Mouse (Mus musculus): ENCODE data around the gene Gtf2e1.

DNA sequence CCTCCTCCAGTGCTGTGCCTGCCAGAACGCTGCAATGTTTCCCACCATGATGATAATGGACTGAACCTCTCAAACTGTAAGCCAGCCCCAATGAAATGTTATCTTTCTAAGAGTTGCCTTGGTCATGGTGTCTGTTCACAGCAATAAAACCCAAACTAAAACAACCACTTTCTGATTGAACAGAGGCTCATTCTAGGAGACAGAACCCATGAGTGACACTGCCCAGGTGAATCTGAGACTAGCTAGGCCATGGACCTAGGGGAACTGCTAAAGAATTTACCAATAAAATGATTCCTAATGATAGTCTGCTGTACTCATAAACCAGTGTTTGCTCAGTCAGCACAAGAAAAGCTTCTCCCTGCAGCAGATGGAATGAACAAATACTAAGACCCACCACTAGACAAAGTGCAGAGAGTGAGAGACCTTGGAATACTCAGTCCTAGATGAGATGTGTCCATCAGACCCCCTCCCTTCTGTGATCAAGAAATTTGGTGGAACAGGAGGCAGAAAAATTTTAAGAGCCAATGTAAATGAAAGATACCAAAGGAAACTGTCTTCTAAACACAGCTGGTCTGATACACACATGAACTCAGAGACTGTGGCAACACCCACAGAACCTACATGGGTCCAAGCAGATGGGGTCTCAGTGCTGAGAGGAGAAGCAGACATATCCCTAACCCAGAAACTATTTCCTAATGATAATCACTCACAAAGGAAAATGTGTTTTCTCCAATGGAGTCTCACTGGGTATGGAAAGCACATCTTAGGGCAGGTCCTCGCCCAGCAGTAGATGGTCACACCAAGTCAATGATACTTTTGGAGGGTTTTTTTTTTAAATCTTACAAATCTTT is 19.2 kb downstream of the Gtf2e1 start:
- TF ChIP-seq CTCF (IDR thresholded peaks at IDR 0.05; ENCODE audit: borderline replicate concordance, control insufficient read depth, extremely low read depth, insufficient read depth, low read length, poor library complexity) (no peak), POLR2A (IDR thresholded peaks at IDR 0.05; ENCODE audit: control insufficient read depth, extremely low read depth, insufficient read depth, low read length, poor library complexity) (no peak)
